Mouse (Mus musculus): ENCODE results near the gene Slc16a9.

Gene Slc16a9

GRCm38 (mm10) chr10:70305683-70306082 lies 60.8 kb downstream of the Slc16a9 start:
- DNase-seq: no peak

GRCm38 (mm10) chr10:70309416-70309815 lies 64.5 kb downstream of the Slc16a9 start:
- no peak for DNase-seq

GRCm38 (mm10) chr10:70310646-70311045 lies 65.7 kb downstream of the Slc16a9 start:
- DNase-seq: no peak

GRCm38 (mm10) chr10:70315895-70316294 lies 71.0 kb downstream of the Slc16a9 start:
- DNase-seq: no peak

GRCm38 (mm10) chr10:70316856-70317255 lies 72.0 kb downstream of the Slc16a9 start:
- DNase-seq: no peak

GRCm38 (mm10) chr10:70317394-70317965 lies 72.6 kb downstream of the Slc16a9 start:
- no peak for DNase-seq

GRCm38 (mm10) chr10:70318630-70319029 lies 73.7 kb downstream of the Slc16a9 start:
- peak; percentile 45 for DNase-seq

GRCm38 (mm10) chr10:70325518-70325917 lies 80.6 kb downstream of the Slc16a9 start:
- no peak for DNase-seq

- DNase-seq: no peak
Observed at GRCm38 (mm10) chr10:70327331-70327730, 82.4 kb downstream of the Slc16a9 start.

- no peak for DNase-seq
Observed at GRCm38 (mm10) chr10:70328139-70328538, 83.2 kb downstream of the Slc16a9 start.
